Mouse (Mus musculus) kidney, adult 9 months (tissue): ENCODE results near the gene Hoxa1.
A peak's percentile ranks its signal among the peaks of the same experiment; 100 is the strongest.

Source experiments
- DNase-seq: peaks from one replicate; pipeline ENCODE4 v3.0.0; 2022

Hoxa1 gene

DNA sequence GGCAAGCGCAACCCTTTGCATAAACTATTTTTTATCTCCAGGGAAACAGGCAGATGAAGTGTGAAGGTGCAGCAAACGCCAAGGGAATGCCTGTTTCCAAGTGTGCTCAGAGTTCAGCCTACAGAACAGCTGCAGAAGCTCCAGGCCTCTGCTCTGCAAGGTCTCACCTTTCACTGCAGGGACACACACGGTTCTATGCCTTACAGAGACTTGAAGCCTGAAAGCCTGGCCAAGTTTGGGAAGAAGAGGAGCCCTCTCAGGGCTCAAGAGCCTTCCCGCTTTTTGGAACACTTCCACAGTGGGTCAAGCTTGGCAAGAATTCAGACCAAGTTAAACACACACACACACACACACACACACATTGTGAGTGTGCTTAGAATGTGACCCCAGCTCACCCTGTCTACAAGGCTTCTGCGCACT lies 31.1 kb upstream of the Hoxa1 start:
- DNase-seq: peak; percentile 56

DNA sequence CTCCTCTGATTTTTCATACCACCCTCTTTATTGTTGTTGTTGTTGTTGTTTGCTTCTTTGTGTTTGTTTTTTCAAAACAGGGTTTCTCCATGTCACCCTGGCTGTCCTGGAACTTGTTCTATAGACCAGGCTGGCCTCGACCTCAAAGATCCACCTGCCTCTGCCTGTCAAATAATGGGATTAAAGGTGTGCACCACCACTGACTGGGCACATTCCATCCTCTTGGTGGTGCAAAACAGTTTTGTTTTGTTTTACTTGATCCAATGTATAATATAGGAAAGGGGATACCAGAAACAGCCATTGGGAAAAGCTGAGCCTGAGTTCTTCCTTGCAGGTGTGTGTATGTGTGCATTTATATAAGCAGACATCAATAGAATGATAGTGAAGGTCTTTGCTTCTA lies 28.4 kb upstream of the Hoxa1 start:
- no peak for DNase-seq

DNA sequence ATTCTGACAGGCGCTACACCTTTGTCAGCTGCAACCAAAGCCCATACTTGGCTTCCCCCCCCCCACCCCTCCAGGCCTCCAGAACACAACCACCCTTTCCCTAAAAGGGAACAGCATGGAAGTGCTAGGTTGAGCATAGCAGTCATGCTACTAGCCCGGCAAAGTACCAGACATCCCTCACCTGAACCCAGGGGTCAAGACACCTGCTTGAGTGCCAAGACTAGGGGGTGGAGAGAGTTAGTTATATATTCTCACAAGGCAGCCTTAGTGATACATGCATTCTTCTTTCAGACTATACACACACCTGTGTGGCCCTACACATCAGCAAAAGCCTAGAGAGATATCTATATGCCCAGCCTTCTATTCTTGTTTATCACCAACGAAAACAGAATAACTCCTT lies 27.7 kb upstream of the Hoxa1 start:
- DNase-seq: peak; percentile 50

DNA sequence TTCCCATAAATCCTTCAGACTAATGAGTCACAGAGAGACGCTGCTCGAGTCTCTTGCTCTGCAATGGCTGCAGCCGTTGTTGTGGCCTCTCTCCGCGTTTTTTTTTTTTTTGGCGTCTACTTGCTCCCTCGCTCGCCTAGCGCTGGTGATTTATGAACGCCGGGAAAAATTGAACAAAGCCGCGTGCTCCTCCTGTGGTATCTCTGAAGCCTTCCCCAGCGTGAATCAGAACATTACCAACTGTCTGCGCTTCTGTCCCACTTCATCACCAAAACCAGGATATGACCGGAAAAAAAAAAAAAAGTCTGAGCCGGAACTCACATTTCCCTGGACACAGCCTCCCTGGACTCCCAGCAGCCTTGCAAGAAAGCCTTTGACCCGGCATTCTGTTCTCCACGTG lies 27.1 kb upstream of the Hoxa1 start:
- peak; percentile 64 for DNase-seq

DNA sequence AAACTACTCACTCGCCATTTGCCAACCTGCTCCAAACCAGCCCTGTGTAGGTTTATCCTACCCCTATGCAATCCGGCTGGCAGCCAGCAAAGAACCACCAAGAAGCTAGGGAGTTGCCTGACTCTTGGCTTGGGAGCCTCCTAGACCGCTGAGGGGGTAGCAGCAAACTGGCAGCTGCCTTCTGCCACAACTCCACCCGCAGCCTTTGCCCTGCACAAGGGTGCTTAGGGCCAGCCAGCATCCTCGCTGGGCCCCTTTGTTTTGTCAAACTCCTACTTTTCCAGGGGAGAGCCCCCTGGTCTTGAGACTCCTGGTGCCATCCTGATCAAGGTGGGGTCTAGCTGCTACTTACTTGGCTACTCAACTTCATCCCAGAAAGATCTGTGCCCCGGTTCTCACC lies 26.6 kb upstream of the Hoxa1 start:
- no peak for DNase-seq

DNA sequence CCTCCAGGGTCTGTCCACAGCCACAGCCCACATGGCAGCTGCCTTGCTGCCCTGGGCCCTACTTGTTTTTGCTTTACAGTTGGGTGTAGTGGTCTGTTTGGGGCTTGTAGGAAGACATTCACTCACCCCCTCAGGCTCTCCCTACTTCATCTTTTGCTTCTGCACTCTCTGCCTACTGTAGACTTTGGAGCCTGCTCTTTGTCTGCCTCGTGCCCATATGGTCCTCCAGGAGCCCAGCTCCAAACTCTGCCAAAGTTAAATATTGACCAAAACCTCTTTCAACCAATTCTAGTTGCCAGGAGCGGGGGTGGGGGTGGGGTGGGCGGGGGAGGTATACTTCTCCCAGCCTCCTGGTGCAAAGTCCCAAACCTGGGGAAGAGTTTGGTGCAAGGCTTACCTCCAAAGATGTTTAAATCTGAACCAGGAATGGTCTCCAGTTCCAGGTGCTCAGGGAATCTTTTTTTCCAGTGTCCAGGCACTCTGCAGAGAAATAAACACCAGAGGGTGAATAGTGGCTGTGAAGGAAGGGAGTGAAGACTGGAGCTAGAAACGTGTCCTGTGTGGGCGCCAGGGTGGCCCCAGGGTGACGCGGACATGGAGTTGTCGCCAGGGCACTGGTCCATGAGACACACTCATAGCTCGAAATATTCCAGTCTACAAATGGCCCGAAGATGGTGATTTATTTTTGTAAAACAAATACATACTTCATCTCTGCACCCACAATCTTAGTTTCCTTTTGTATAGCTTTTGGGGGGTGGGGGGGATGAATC lies 25.4 kb upstream of the Hoxa1 start:
- DNase-seq: peak; percentile 91

DNA sequence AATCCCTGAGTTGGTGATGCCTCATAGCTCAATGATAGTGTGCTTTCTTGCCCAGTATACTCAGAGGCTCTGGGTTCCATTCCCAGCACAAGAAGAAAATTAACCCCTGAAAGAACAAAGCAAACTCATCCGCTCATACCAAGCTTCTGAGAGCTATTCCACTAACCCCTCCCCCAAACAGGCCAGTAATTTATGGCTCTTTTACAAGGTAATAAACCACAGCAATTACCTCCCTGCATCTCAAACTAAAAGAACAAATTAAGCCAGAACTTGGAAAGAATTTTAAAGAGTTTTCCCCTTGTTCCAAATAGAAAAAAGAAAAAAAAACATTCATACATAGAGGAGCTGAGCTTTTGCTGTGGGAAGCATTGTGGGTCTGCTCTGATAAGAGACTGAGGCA lies 24.7 kb upstream of the Hoxa1 start:
- DNase-seq: peak; percentile 46

DNA sequence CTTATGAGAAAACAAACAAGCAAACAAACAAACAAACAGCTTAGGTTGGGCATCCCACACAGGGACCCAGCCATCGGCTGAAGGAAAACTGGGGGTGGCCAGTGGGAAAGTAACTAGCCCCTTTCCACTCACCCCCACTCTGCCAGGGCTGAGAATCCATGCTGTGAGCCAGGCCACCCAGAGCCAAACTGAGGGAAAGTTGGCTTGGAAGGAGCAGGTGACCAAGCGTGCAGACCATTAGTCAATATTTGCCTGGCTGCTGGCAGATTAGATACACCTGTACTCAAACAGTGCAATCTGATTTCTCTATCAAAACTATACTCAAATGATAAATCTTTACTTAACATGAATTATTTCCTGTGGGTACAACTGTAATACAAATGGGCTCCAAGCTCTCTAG lies 23.9 kb upstream of the Hoxa1 start:
- peak; percentile 67 for DNase-seq

DNA sequence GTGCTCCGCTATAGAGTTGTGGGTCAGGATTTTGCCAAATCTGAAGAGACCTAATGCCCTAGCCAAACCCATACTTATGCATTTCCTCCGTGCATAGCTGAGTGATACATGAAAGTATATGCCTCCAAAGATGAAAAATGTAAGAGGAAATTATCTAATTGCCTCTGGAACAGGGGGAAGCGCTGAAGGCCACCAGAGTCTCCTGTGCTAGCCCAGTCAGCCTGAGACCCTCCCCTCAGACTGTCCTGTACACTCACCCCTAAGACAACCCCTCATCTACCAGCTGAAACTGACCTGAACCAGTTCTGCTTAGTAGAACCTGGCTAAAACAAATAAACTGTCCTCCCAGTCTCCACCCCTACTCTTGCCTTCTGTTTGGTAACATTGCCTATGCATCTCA lies 22.6 kb upstream of the Hoxa1 start:
- DNase-seq: no peak

DNA sequence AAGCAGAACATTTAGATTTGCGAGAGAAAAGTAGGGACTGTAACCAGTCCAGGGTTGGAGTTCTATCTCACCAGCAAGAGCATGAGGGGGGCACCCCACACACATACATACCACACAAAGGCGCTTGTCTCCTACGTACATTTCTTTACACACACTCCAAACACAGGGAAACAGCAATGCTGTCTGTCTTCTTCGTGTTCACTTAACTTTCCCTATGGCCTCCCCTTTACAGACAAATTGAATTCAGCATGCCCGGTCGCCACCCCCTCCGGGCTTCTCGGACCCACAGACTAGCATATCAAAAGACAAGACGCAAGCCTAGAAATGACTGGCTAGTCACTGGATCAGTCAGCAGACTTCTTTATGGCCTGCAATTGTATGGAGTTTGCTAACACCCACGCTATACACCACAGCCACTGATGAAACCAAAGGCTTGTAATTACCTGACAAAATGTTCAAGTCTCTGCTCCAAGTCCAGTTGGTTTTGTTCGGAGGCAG lies 22.1 kb upstream of the Hoxa1 start:
- DNase-seq: no peak

DNA sequence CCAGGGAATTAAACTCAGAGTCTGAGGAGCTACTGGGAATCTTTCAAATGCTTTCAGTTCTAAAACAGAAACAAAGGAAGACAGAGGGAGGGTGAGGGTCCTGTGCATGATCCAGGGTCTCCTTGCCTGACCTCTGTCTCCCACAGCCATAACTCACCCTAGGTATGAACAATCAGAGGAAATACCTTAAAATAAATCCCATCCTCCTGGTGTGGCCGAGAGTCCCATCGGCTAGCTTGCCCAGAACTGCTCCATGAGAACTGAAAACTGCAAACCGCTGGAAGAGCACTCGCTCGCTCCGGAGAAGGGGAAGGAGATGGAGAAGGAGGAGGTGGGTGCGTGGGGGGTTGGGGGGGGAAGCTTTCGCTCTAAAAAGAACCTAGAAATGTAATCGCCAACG lies 21.6 kb upstream of the Hoxa1 start:
- no peak for DNase-seq

DNA sequence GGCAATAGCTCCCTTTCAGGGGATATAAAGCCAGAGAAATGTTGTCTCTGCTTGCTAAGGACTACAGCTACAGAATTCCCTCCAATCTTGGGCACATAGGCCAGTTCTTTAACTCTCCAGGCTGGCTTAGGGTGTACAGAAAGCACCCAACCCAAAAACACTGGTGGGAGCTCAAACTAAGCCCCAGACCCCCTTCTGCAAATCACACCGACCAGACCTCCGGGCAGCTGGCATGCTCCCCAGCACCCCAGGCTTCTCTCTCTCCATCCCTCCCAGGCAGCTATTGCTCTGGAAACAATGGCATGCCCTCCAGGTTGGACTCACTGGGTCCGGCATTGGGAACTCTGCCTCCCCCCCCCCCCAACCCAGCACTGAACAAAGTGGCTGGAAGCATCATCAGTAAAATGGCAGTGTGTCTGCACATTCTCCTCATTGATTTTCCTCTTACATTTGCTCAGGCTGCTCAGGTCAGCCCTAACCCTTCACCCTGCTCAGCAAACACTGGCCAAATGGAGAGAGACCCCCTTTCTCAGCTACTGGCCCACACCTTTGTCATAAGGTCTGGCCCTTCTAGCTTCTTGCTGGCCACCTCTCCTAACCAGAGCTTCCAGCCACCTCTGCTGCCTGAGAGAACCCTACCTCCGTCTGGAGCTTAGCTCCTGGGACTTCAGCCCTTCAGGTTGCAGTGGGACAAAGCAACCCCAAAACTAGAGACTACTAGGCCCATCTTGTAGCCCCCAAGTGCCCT lies 21.0 kb upstream of the Hoxa1 start:
- peak; percentile 18 for DNase-seq

DNA sequence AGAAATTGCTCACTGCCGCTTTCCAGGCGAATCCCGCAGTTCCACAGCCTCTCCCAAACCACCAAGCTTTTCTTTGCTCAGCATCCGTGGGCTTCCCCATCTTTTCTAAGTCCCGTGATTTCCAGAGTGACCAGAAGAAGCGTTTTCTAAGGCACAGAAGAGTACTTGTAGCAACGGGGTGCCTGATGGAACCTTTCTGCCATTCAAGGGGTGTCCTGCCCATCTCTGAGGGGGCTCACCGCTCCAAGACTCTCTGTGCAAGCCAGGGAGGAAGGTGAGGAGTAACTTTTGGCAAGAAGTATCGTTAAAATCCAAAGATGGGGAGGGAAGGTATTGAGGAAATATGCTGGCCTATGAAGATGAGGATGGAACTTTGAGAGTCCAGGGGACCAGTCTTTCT lies 19.7 kb upstream of the Hoxa1 start:
- DNase-seq: peak; percentile 18

DNA sequence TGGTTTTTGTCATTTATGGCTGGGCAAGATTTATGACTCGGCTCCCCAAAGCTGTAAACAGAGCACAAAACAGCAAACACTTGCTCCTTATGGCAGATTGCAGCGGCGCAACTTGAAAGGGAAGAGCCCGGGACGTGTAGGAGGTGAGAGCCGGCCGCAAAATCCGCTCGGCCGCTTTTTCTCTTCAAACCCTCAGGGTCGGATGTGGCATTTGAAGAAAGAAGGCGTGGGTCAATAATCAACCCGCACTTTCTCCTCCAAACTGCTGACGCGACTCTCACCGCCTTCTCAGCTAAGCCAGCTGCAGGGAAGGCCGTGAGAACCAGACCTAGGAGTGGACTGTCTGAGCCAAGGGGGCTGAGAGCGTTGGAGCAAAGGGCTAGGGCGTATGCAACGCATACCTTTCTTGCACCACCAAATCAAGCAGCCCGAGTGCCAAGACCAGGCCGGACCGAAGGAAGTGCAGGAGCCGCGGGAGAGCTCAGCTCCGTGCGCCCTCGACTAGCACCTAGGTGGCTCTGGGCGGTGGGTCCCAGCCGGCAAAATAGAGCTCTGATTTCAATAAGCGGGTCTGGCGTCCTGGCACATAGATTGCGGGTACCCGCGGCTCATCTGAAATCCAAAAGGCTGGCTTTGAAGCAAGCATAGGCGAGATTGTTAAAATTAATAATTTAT lies 19.1 kb upstream of the Hoxa1 start, which contains the start of gene 5730596B20Rik:
5730596B20Rik (plus strand) TSS at position 438 of the 675 bp plus-strand sequence.
- peak; percentile 91 for DNase-seq

DNA sequence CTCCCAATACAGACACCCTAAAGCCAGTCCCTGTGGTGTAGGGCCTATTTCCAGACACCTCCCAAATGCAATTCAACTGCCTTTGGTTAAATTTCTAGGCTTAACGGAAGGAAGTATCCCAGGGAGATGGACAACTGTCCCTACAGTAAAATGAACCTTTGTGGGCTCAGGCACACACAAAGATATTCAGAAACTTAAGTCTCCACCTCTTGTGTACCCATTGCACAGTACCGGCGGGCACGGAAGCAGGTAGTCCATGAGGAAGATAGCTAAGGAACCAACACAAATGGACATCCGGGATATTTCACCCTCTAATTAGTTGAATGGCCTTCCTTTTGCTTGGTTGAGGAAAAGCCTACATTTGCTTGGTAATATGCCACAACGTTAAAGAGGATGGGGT lies 18.3 kb upstream of the Hoxa1 start:
- DNase-seq: peak; percentile 37

DNA sequence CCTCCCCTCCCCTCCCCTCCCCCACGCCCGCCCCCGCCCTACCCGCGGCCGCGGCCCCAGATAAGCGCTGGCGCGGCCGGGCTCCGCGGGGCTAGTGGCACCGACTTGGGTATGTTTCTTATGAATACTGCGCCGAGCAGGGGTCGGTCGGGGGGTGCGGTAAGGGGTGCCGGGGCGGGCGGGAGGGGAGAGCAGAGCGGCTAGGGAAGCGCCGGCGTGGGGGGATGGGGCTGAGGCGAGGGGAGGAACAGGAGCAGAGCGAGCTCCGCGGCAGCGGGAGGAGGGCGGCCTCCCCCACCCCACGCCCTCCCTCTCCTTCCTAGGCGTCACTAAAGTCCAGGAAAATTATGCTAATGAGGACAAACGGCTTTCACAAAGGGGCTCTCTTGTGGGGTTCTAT lies 17.7 kb upstream of the Hoxa1 start:
- DNase-seq: peak; percentile 33

DNA sequence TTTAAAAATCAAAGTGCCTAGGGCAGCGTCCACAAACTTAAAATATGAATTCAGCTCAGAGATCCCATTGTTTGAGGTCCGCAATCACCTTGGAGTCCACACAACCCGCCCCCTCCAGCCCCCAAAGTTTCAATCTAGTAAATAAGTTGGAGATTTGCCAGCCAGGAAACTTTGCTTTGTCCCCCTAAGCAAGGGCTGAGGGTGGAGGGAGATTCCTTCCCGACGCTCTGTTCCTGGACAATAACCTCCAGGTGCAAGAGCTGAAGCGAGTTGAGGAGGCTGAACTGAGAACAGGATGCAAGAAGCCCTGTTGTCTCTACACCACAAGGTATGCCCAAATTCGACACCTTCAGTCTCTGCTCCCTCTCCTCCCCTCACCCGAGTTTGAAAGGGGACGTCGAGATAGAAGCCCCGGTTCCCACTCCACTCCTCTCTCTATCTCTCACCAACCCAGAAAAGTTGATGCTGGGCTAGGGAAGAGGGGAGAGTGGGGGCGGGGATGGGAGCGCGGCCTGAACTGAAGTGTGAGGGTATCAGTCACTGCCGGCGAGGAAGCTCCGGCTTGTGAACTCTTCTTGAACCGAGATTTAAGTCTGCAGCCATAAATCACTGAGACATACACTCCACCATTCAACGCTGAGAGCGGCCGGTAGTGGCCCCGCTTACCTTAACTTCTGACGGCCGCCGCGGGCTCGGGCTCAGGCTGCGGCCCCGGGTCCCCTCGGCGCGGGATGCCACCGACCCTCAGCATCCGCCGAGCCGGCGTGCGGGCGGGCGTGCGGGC lies 17.0 kb upstream of the Hoxa1 start:
- DNase-seq: peak; percentile 53

DNA sequence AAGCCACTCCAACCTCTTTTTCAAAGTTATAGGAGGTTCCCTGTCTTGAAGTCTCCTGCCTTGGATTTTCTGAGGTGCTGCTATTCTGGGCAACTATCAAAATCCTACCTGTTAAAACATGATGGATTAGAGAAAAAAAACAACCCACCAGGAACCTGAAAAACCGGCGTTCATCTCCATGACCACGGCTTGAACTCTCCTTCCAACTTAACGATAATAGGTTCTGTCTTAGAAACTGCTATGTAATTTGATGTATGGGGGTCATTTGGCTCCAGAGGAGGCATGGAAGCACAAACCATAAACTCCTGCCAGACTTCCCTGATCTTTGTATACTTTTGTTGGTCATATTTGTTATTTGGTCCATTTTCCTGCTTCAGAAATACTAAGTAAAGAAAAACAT lies 15.5 kb upstream of the Hoxa1 start:
- DNase-seq: peak; percentile 15

DNA sequence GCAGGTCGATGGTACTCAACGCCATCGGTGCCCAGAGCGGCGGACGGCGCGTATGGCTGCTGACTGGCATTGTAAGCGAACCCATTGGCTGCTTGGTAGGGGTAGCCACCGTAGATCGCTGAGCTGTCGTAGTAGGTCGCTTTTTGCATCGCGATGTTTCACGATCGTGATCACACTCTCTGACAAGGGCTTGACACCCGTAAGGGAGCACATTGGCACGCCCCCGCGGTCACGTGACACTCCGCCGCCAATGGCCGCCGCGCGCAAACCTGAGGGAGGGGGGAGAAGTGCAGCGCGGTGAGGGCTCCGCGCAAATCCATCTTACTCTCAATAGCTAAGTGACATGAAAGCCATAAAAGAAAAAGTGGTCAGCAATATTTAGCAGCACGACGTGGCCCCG lies 14.4 kb upstream of the Hoxa1 start:
- DNase-seq: peak; percentile 94

DNA sequence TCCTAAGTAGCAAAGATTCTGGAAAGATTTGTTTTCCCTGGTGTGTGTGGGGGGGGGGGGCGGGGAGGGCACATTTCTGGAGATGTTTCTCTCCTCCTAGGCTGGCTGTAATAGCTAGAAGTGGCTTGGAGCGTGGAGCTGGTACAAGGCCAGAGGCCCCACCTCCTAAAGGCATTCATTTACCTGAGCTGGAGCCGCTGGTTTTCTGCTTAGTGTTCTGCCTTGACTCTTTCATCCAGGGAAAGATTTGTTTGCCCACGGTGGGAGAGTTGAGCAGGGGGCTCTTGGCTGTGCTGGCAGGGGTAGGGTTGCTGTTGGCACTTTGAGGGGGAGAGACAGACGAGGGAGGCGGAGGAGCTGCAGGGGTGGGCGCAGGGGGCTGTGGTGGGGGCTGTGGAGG lies 13.8 kb upstream of the Hoxa1 start:
- peak; percentile 56 for DNase-seq

DNA sequence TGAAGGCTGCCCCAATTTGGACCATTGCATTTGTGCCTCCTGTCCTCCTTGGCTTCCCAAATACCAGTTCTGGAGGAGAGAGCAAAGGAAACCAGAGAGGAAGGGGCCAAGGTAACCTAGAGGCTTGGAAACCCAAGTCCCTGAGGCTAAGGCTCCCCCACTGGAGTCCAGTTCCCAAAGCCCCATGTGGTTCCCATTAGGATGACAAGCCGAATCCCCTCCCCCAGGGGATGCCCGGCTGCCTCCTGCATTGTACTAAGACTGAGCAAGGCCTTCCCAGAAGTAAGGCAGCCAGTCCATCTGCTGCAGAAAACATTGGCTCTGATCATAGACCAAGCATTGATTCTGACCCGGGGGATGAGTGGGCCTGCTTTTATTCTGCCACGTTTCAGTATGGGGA lies 13.2 kb upstream of the Hoxa1 start:
- peak; percentile 10 for DNase-seq

DNA sequence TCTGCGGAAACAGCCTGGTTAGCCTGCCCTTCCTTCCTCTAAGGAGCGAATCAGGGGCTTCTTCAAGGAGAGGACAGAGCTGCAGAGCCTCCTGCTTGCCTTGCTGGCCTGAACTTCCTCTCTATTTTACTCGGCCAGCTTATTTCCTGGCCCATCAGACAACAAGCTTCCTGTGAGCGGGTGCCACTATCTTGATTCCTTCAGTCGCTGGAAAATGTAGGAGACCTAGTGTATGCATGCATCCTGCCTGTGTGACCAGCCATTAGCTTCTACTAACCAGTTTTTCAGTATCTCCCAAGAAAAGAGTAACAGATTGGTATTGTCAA lies 12.7 kb upstream of the Hoxa1 start:
- no peak for DNase-seq
